ENCODE assay signal across 8 mouse cellular contexts in genomic region chr10:75950791-75951210, GRCm38 (mm10). TPM values are rescaled to one million over a fixed set of nuclear protein-coding genes. Genes with fewer than 3 reads are reported as not detected.
DNase-seq lines count a peak whose midpoint lies in the region; ATAC-seq and TF ChIP-seq lines count a peak whose summit lies in the region.

No protein-coding gene starts in this region.

- H3K4me3 ChIP-seq in intestine, postnatal 0 days (ENCODE audit: low read depth, low read length), result peak overlapping the region; percentile 46
- H3K4me3 ChIP-seq in midbrain, embryonic 14.5 days (replicated peaks; ENCODE audit: low read depth, low read length), result peak overlapping the region; percentile 35

- ATAC-seq in CD4-positive, CD25-positive, alpha-beta regulatory T cell, adult 4 months, result no peak
- peak; percentile 51 for ATAC-seq in intestine, postnatal 0 days
- peak; percentile 66; the same call in 1 of the 2 replicates for ATAC-seq in midbrain, embryonic 14.5 days (ENCODE audit: low FRiP score, low TSS enrichment)
- no peak for ATAC-seq in granulocyte monocyte progenitor cell, adult 5-6 weeks (replicated peaks; ENCODE audit: poor library complexity, severe bottlenecking)

- no peak for TF ChIP-seq CTCF in intestine, postnatal 0 days (IDR thresholded peaks at IDR 0.05; ENCODE audit: low read depth)

- peak overlapping the region; percentile 82 for H3K4me2 ChIP-seq in intestine, postnatal 0 days (replicated peaks; ENCODE audit: low read depth)
- H3K4me2 ChIP-seq in midbrain, embryonic 14.5 days (ENCODE audit: low read length), result peak overlapping the region; percentile 70

- H3K9ac ChIP-seq in intestine, postnatal 0 days (ENCODE audit: low read depth, low read length), result peak overlapping the region; percentile 45; the same call in 1 of the 2 replicates
- H3K9ac ChIP-seq in midbrain, embryonic 14.5 days (replicated peaks; ENCODE audit: low read length), result peak overlapping the region; percentile 53

- H3K4me1 ChIP-seq in intestine, postnatal 0 days (replicated peaks; ENCODE audit: control insufficient read depth, insufficient read depth, low read length), result no peaks in the 10 kb centered on the region
- peaks cover 6% of the 10 kb centered on the region; the same call in 1 of the 2 replicates for H3K4me1 ChIP-seq in midbrain, embryonic 14.5 days (ENCODE audit: control insufficient read depth, insufficient read depth, low read length)

- H3K27ac ChIP-seq in intestine, postnatal 0 days (ENCODE audit: low read depth, low read length), result no peak overlapping the region
- no peak overlapping the region for H3K27ac ChIP-seq in midbrain, embryonic 14.5 days (replicated peaks; ENCODE audit: low read depth, low read length)

- no peaks in the 10 kb centered on the region for H3K36me3 ChIP-seq in intestine, postnatal 0 days (ENCODE audit: control insufficient read depth, insufficient read depth)
- H3K36me3 ChIP-seq in midbrain, embryonic 14.5 days (ENCODE audit: control insufficient read depth, insufficient read depth, low read length), result no peaks in the 10 kb centered on the region

- H3K9me3 ChIP-seq in intestine, postnatal 0 days (ENCODE audit: control insufficient read depth), result no peaks in the 10 kb centered on the region
- H3K9me3 ChIP-seq in midbrain, embryonic 14.5 days (ENCODE audit: control insufficient read depth, low read length), result no peaks in the 10 kb centered on the region

- peaks cover 10% of the 10 kb centered on the region; the same call in 1 of the 2 replicates for H3K27me3 ChIP-seq in intestine, postnatal 0 days (replicated peaks; ENCODE audit: control insufficient read depth, insufficient read depth, low read length)
- H3K27me3 ChIP-seq in midbrain, embryonic 14.5 days (ENCODE audit: control insufficient read depth, insufficient read depth, low read length), result no peaks in the 10 kb centered on the region

- DNase-seq in CD4-positive, CD25-positive, alpha-beta regulatory T cell, adult 2 months (ENCODE audit: low read depth, low spot score), result peak; percentile 51
- peak; percentile 41 to 45 for DNase-seq in spleen, adult 18-20 months
- no peak for DNase-seq in spleen, adult 12 weeks (ENCODE audit: low spot score)
- DNase-seq in midbrain, embryonic 14.5 days, result peak; percentile 60
- peak; percentile 33 for DNase-seq in yolk sac, embryonic 10.5 days (ENCODE audit: low spot score)

- WGBS in intestine, postnatal 0 days, result 5% methylated on average over 23 of the region's 23 CpGs
- 2% methylated on average over 22 of the region's 23 CpGs for WGBS in midbrain, embryonic 14.5 days

RNA-seq across cellular contexts. Expression of gene Gm5134, which starts 3.5 kb away (rescaled TPM):
- polyA plus RNA-seq in CD4-positive, CD25-positive, alpha-beta regulatory T cell, adult 4 months (2017; shearing (Covaris generic)), result 1 to 10 TPM in 1 of 2 experiments, under 1 TPM in 1; 0.55 to 1.1 TPM
- not detected in 2 replicates for polyA plus RNA-seq in intestine, postnatal 0 days (2015; fragmentation: Nextera tagmentation; extraction: Ambion mirVana)
- polyA plus RNA-seq in midbrain, embryonic 14.5 days (2014; fragmentation: Nextera tagmentation; extraction: Ambion mirVana), result not detected in 2 replicates
- total RNA-seq in granulocyte monocyte progenitor cell, adult 5-6 weeks (2014; fragmentation: Nextera tagmentation), result 0.77 and 1.7 TPM in 2 replicates
- total RNA-seq in granulocyte monocyte progenitor cell, adult 5-6 weeks (2017), result 0.36 and 0.43 TPM in 2 replicates

RNA-seq across cellular contexts. Expression of gene Vpreb3, which starts 7.9 kb away (rescaled TPM):
- 1 to 10 TPM; 1.3 to 2.1 TPM for polyA plus RNA-seq in CD4-positive, CD25-positive, alpha-beta regulatory T cell, adult 4 months (2017; shearing (Covaris generic))
- 0.43 TPM in 1 of 2 replicates, not detected in the other for polyA plus RNA-seq in intestine, postnatal 0 days (2015; fragmentation: Nextera tagmentation; extraction: Ambion mirVana)
- polyA plus RNA-seq in midbrain, embryonic 14.5 days (2014; fragmentation: Nextera tagmentation; extraction: Ambion mirVana), result not detected in 2 replicates
- total RNA-seq in granulocyte monocyte progenitor cell, adult 5-6 weeks (2014; fragmentation: Nextera tagmentation), result not detected in 2 replicates
- not detected in 2 replicates for total RNA-seq in granulocyte monocyte progenitor cell, adult 5-6 weeks (2017)

RNA-seq across cellular contexts. Expression of gene Gm867, which starts 10.3 kb away (rescaled TPM):
- polyA plus RNA-seq in CD4-positive, CD25-positive, alpha-beta regulatory T cell, adult 4 months (2017; shearing (Covaris generic)), result under 1 TPM in 1 of 2 experiments, not detected in 1; 0.27 TPM
- not detected in 2 replicates for polyA plus RNA-seq in intestine, postnatal 0 days (2015; fragmentation: Nextera tagmentation; extraction: Ambion mirVana)
- 0.22 and 0.53 TPM in 2 replicates for polyA plus RNA-seq in midbrain, embryonic 14.5 days (2014; fragmentation: Nextera tagmentation; extraction: Ambion mirVana)
- not detected in 2 replicates for total RNA-seq in granulocyte monocyte progenitor cell, adult 5-6 weeks (2014; fragmentation: Nextera tagmentation)
- total RNA-seq in granulocyte monocyte progenitor cell, adult 5-6 weeks (2017), result not detected in 2 replicates

RNA-seq across cellular contexts. Expression of gene Mmp11, which starts 14.5 kb away (rescaled TPM):
- polyA plus RNA-seq in CD4-positive, CD25-positive, alpha-beta regulatory T cell, adult 4 months (2017; shearing (Covaris generic)), result 10 to 100 TPM in 1 of 2 experiments, 1 to 10 TPM in 1; 6.1 to 11.8 TPM
- polyA plus RNA-seq in intestine, postnatal 0 days (2015; fragmentation: Nextera tagmentation; extraction: Ambion mirVana), result 8.7 and 9.2 TPM in 2 replicates
- polyA plus RNA-seq in midbrain, embryonic 14.5 days (2014; fragmentation: Nextera tagmentation; extraction: Ambion mirVana), result 13.3 and 16.5 TPM in 2 replicates
- 0.41 TPM in 1 of 2 replicates, not detected in the other for total RNA-seq in granulocyte monocyte progenitor cell, adult 5-6 weeks (2014; fragmentation: Nextera tagmentation)
- total RNA-seq in granulocyte monocyte progenitor cell, adult 5-6 weeks (2017), result not detected in 2 replicates

RNA-seq across cellular contexts. Expression of gene Chchd10, which starts 17.9 kb away (rescaled TPM):
- 10 to 100 TPM; 15.3 to 18.3 TPM for polyA plus RNA-seq in CD4-positive, CD25-positive, alpha-beta regulatory T cell, adult 4 months (2017; shearing (Covaris generic))
- 308 and 334 TPM in 2 replicates for polyA plus RNA-seq in intestine, postnatal 0 days (2015; fragmentation: Nextera tagmentation; extraction: Ambion mirVana)
- 44.2 and 76.8 TPM in 2 replicates for polyA plus RNA-seq in midbrain, embryonic 14.5 days (2014; fragmentation: Nextera tagmentation; extraction: Ambion mirVana)
- total RNA-seq in granulocyte monocyte progenitor cell, adult 5-6 weeks (2014; fragmentation: Nextera tagmentation), result 60.4 and 66.7 TPM in 2 replicates
- 33.2 and 37.5 TPM in 2 replicates for total RNA-seq in granulocyte monocyte progenitor cell, adult 5-6 weeks (2017)

Comparison
In these comparisons a context has a peak if more than half of its experiments do, and no peak if none do; other contexts are left out.
1. ATAC-seq: peak in intestine, postnatal 0 days (single experiment) and midbrain, embryonic 14.5 days (single experiment); none in CD4-positive, CD25-positive, alpha-beta regulatory T cell, adult 4 months (single experiment) and granulocyte monocyte progenitor cell, adult 5-6 weeks (single experiment).